Mouse (Mus musculus) frontal cortex, postnatal 36 days (tissue): ENCODE measurements at regions not wholly inside any gene's neighbourhood (a gene's known extent, or its start where the extent isn't known, plus 50 kb on each side); places are given as distances from the start of the nearest gene placed in this dataset.

Experiments used
- DNase-seq, 2 experiments: peaks; one replicate each; pipeline ENCODE4 v3.0.0; 2022; ENCODE audit warnings: low spot score in 2 of 2

DNA sequence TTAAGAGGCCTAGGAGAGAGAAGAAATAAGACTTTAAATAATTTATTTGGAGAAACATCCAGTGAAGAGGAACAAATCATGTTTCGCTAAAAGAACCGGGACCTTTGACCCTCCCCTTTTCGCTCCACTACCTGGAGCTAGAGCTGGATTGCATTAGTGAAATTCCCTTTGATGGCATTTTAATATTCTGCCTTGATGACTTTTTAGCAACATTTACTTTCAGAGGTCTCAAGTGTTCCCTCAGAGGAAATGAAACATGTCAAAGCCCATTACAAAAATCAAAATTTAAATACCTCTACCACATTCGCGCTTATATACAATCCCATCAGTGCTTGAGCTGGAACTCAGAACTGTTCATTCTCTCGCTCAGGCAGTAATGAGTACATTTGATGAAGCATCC lies 297.0 kb upstream of the Gm10295 start:
- no peak for DNase-seq

DNA sequence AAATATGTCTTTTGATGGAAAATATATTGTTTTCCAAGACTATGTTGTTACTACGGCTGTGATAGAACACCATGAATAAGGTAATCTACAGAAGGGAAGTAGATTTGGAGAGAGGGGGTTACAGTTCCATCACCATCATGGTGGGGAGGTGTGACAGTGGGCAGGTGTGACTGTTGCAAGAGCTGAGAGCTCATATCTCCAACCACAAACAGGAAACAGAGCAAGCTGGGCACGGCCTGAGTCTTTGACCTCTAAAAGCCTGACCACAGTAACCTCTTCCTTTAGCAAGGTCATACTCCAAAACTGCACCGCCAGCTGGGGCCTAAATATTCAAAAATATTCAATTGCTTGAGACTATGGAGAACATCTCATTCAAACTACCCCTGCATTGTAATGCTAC lies 295.7 kb upstream of the Gm10295 start:
- DNase-seq, result no peak

DNA sequence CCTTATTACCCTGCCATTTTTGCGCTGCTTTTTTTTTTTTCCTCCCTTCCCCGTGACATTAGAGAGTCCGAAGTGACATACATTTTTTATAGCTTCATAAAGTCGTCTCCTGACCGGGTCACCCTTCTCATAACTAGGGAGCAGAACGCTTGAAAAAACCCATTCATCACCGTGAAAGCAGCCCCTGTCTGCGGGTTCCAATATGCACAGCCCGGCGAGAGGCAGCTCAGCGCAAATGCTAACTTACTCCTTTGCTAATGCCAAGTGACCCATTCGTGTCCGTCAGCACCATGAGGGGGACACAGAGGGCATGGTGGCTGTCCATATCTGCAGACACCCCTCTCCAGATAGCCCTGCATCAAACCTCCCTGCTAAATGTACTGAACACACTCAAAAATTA lies 271.8 kb upstream of the Gm10295 start:
- DNase-seq, result no peak

DNA sequence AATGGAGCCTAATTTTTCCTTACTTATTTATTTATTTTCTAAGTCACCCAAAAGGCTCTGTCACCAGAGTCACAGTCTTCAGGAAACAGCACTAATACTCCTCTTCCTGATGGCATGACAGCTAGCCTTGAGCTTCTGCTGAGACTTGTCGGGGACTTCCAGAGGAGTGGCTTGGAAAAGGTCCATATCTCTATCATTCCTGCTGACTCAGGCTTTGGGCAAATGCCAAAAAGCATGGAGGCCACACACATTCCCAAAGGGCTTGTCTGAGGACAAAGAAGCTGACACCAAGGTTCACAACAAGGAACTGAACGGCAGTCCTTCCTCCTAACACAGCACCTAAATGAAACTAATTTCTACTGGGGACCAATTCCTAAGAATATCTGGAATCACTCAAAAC lies 251.9 kb upstream of the Gm10295 start:
- no peak for DNase-seq

DNA sequence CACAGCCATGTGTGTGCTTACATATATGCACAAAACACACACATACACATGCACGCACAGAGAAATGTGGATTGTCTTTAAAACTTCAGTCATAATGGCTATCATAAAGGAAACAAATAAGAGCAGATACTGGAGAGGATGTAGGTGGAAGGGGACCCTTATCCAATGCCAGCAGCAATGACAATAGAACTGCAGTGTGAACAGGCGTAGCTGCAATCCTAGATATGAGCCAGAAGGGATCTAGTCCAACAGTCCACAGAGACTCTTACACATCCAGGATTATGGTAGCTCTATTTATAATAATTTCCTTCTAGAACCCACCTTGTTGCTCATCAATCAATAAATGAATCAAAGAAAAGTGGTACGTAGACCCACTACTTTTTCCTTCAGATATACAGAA lies 245.5 kb upstream of the Gm10295 start:
- DNase-seq, result no peak

DNA sequence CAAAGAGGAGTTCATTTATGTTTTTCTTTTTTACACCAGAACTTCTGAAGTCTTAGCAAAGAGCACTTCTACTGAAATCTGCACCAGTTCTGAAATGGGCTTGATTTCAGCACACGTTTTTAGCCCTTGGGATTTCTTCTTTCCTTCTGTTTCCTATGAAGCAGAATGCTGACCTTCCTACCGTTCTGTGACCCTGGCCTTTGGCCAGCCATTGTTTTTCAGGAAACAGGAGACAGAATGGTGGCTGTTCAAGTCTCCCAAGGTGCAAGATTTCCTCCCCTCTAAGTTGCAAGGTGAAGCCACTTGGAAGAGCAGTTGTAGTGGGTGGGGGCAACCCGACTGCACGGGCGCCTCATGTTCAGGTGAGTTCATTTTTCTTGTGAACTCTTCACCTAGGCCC lies 236.3 kb upstream of the Gm10295 start:
- no peak for DNase-seq

DNA sequence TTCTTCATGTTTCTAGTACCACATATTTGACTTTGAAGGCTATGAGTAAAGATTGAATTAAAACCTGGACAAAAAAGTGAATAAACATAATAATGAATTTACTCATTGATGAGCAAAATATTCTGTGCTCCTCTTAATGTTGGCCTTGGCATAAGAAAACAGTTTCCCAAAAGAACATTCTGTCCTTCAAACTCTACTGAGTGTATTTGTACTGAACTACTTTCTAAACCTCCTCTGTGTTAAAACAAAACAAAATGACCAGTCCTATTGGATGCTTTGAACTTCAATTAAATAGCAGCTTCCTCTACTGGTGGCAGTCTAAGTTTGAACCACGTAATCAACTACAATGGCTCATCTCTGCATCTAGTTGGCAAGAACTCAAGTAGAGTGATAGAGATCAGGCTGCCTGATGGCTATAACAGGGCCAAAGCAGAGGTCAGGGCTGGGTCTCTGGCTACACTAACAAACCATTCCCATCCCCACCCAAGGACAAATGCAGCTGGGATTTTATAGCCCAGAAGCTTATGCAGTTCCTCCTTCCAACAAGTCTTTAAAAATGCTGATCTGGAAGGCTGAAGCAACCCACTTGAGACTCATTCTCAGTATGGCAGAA lies 232.3 kb upstream of the Gm10295 start:
- no peak for DNase-seq

DNA sequence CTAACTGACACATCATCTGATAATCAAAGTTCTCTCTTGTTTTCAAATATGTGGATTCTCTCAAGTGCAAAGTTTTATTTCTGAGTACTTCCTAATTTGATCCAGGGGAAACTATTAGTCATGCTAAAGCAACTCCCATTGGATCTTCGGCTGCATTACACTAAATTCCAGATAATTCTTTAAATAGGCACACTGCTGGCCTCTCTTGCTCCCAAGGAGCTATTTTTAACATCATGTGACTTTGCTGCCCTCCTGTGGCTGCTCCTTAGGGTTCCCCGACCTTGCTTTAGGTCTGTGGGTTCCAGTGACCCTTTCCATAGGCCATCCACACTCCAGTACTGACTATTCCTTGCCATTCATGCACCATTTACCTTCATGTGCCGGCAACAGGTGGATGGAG lies 230.5 kb upstream of the Gm10295 start:
- no peak for DNase-seq

DNA sequence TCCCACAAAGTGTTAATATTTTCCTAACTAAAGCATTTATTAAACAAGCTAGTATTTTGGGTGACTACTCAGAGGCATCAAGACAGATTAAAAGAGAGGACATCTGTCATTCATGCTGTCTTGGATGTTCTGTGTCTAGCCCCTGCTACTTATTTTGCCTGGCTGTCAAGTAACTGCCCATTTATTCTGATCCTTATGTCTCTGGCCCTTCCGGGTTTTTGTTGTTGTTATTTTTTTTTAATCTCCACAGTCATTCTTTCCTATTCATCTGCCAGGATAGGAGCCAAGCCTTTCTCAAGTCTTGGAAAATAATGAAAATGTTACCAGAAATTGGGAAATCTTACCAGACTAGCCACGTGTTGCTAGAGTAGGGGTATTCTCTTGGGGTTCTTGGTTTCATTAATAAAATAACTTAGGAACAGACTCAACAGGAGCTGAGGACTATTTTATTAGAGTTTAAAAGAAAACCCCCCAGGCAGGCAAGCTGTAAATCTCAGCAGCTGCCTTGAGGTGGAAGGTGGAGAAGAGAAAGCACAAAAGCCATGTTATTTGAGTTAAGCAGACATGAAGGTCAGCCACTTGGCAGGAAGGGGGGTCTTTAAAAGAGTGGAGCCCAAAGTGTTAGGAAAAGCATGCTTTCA lies 209.1 kb upstream of the Gm10295 start:
- DNase-seq, result no peak

DNA sequence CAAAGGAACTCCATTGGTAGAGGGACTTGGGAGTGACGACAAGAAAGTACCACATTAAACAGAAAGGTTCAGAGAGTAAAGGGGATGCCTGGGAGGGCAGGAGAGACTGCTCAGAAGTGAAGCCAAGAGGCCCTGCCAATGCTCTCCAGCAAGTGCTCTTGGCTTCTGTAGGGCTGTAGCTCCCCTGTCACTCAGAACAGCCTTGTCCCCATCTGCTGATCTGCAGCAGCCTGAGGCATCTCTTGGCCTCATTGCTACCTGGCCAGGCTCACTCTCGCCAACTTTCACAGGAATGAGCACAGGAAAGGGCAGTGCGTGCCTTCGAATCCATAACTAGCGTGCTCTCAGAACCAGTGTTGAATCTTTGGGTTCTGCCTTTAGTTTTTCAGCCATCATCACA lies 205.2 kb upstream of the Gm10295 start:
- no peak for DNase-seq

DNA sequence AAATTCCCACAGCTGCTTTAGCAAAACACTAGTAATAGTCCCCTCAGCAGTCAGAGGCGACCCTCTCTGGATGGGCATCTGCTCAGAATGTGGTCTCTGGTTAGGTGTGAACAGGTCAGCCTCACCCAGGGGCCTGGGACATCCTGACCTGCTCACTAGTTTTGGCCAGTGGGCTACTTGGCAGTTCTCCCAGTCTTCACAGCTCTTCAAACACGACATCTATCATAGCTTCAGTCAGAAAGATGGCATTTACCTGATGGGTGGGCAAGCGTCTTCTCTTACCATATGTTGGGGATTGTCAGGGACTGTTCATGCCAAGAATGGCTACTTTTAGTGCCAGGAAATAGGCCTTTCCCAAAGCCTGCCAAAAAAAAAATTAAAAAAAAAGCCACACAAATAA lies 204.2 kb upstream of the Gm10295 start:
- DNase-seq, result peak in 1 of 2 experiments; percentile 1

DNA sequence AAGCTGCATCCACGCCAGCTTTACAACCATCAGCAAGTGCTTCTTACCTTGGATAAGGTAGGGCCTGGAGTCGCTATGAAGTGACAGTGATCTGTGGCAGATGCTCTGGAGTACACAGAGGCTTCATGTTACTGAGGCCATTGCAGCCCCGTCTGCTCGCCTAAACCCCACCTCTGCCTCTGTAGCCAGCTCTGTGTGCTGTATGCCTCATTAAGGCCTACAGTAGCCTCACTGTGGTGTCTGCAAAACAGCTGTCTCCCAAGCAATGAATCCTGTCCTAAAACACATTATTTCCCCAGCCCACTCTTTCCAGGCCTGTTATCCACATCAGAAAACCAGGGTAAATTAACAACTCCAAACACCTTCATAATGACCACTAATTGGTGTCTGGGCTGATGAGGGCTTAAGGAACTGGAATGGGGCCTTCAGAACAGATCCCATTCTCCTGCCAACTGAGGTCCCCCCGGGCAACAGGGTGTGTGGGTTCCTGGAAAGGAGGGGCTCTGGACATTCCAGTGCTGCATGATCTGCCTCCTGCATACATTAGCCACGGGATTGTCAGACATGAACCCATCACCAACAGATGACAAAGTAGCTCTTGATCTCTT lies 195.4 kb upstream of the Gm10295 start:
- DNase-seq, result no peak

DNA sequence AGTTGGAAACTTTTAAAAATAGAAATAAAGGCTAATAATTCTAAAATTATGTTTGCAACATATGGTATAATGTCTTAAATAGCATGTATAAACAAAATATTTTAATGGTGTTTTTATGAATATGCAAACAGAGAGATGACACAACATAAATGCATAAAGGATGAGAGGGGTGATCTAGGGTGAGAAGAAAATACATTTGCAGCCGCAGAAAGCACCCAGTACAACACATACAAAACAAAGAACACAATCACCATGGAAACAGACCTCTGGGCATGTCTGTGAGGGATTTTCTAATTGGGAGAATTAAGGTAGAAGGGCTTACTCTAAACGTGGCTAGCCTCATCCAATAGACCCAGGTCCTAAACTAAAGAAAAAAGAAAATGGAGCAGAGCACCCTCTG lies 190.2 kb upstream of the Gm10295 start:
- no peak for DNase-seq

DNA sequence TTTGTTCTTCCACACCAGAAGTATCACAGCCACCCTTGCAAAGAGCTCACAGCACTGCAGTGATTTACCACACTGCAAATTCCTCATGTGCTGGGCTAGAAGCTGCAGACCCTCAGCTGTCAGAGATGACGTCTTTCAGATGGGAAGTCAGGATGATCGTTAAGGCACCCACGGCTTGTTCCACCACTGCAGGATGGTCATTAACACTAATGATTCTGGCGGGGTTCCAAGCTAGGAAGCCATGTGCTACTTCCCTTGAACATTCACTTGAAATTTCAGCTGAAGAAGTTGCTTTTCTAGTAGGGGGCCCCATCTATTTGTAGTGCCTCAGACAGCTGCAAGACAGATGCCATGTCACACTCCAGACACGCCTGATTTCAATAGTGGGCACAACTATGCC lies 181.8 kb upstream of the Gm10295 start:
- DNase-seq, result no peak

DNA sequence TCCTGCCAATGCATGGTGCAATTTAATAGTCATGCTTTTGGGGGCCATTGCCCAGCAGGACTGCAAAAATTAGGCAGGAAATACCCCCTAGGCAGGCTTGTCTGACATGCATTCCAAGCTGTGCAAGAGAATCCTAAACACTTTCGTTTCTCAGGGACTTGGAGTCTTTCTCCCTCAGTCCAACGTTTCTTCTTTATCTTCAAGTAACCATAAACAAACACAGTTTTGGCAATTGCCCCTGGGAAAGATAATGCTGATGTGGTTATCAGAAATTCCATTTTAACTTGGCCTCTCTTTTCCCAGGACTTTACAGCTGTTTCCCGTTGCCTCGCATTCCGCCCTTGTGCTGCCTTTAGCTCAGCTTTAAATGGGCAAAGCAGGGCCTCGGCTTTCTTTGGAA lies 180.2 kb upstream of the Gm10295 start:
- no peak for DNase-seq

DNA sequence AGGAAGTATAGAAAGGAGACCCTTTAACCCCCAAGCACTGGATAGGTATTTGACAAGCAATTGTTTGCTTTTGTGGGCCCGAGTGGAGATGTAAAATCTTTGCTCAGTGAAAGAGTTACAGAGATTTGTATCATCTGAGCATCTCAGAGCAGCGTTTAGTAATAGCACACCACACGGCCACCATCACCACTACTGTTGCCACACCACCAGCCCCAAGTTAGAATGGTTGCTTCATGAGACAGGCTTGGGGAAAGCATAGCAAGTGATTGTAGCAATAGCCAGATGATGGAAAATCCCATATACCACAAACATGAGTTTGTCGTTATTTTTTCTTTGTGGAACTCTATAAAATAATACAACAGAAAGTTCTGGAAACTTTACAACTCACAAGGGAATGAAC lies 179.6 kb upstream of the Gm10295 start:
- no peak for DNase-seq

DNA sequence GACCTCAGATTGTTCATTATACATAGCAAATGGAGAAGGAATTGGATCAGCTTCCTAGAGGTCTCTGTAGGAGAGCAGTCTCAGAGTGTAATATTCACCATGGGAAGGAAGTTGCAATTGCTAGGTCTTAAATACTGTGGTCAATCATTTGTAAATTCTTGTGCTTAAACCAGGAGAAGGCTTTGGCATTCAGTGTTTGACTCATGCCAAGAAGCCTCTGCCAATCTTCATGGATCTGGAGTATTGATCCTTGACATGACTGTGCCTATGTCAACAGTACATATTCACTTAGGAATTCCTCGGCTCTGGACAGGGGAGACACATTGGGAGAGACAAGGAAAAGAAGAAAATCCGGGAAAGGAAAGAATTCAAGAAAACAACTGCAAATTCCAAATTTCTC lies 174.9 kb upstream of the Gm10295 start:
- DNase-seq, result no peak

DNA sequence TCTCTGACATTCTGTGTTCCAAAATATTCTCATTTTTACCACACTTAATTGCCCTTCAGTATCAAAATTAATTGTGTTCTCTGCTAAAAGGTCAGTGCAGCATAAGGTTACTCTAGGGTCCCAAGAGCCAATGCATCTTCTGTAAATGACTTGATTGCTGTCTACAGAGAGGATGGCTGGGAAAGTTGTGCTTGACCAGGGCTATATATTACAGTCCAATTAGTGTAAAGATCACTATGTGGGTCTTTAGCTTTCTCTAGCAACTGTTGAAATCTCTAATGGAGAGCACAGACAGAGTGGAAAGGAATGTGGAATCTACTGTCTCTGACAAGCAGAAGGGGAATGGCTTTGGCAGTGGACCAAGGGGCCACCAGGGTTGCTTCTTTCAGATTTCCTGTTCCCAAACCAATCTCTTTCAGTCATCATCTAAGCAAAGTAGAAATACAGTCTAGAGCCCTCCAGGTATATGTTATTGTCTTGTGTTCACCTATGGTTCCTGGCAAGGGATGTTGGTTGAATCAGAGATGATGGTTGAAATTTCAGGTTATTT lies 173.4 kb upstream of the Gm10295 start:
- no peak for DNase-seq

DNA sequence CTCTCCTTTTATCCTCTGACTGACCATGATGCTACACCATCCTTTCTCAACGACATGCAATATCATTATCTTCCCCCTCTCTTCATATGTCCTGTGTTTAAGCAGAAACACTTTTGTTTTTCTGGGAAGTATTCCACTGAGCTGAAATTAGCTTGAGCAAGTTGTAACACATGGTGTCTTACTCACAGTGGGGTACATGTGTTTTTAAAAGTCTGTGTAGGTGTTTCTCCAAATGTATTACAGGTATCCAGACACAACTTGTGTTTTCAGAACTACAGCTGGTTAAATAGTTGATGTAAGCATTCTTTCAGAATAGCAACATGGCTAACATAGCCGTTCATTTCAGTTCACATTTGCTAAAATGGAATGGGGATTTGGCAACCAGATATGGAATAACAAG lies 172.8 kb upstream of the Gm10295 start:
- peak in 1 of 2 experiments; percentile 14 for DNase-seq

DNA sequence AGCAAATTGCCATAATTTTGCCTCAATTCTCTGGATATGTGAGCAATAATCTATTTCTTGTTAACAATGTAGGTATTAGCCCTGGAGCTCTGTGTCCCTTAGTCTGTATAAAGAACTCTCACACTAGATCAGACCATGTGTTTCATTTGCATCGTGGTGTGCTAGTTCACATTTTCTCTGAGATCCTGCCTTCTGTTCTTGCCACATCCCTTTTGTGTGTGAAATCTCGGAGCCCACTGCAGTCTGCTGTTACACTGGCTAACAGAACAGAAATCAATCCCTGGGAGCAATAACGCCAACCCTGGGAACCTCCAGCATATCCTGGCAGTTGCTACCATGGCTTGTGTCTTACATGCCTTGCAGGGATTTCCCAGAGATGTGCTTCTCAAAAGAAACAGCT lies 156.1 kb upstream of the Gm10295 start:
- DNase-seq, result no peak

DNA sequence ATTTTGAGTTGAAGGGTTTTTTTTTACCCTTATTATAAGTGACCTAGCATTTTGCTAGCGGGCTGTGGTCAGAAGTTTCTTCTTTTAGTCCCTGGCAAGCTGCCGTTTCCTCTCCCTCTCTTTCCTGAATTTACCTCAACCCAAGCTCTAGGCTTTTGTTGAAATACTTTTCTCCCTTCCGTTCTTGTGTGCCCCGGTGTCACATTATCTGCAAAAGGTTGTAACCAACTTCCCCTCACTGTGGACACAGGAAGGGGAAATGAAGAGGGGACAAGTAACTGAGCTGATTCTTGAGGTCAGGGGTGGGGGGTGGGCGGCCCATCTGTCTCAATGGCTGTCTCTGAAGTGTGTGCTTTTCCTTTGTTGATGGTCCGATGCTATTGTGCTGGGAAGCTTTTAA lies 149.4 kb upstream of the Gm10295 start:
- no peak for DNase-seq

DNA sequence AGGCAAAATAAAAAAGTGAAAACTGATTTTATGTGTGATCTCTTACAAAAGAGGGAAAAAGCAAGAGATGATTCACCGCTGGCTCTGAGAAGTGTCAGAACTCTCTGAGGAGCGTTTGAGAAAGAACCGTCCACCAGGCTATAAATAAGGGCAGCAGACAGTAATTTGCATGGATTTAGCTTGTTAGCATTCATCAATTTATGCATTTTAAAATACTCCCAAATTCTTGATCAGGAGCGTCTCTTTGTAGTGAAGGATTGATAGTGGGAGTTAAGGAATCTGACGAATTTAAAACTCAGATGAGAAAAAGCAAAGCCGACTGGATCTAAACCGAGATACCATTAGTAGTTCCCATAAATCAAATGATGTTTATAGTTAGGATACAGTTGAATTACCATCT lies 146.8 kb upstream of the Gm10295 start:
- no peak for DNase-seq

DNA sequence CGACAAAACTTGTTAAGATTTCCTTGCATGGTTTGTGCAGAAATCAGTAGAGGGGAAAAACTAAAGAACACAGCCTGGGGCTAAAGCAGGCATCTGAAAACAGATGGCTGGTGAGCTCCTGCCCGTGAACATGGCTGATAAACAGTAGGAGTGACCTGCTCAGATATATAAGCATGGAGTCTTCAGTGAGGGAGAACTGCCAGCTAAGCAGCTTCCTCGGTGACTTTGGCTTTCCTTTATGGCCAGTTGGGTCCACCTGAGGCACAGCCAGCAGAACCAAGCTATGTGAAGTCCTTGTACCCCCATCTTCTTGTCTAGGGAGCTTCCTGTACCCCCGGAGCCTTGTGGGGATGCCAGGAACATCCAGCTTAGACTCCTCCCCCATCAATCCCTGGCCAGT lies 139.8 kb upstream of the Gm10295 start:
- DNase-seq, result no peak
